Mouse (Mus musculus) small intestine, adult 2 months (tissue): ENCODE data around the gene Btn1a1.

ENCODE experiments used
- CTCF ChIP-seq: fragments of 200-500 bp; IDR thresholded peaks from 2 replicates; pipeline ENCODE4 v1.5.1; 2012; ENCODE audit warnings: low read depth, mild to moderate bottlenecking, control low read depth, inconsistent platforms, low read length, moderate library complexity, mixed read lengths; ENCODE audit not compliant: insufficient replicate concordance, insufficient read length; ENCODE audit errors: extremely low read depth
- POLR2A ChIP-seq: fragments of 200-500 bp; IDR thresholded peaks from 2 replicates; pipeline ENCODE4 v1.6.1; 2012; ENCODE audit warnings: low read depth, mild to moderate bottlenecking, control low read depth, inconsistent platforms, low read length, moderate library complexity

DNA sequence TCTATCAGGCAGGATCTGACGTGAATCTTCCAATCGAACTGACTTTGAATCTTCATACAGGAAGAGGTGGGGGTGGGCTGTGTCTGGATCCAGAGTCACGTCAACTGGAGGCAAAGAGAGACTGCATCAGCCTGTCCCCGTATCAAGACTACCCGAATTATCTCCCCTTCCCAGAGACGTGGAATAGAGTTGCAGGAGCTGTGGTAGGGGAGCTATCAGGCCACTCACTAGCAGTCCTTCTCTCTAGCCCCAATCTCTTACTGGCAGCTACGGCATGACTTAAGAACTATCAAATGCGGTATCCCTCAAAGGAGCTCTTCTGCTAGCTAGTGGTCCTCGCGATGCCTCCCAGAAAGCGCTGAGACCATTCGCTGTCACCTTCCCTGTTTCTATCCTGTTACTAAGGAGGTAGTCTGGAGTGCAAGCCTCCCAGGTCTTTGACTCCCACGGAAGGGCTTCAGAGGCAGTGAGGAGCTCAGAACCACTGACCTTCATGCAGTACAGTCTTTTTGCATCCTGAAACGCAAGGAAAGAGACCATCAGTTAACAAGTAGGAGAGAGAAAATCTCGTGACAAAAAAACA, 6.3 kb downstream of the Btn1a1 start:
- TF ChIP-seq CTCF (no peak), POLR2A (no peak)
